Mouse (Mus musculus) heart, embryonic 11.5 days (tissue): ENCODE data around the gene Glrp1. TPM values are rescaled to one million over a fixed set of nuclear protein-coding genes. Genes with fewer than 3 reads are reported as not detected.

Experiments used
- ATAC-seq: fragments of 200-750 bp; cut with Nextera tagmentation; replicated peaks from 2 replicates; pipeline ENCODE4 v1.8.0; 2017; ENCODE audit warnings: moderate library complexity; ENCODE audit not compliant: insufficient number of reproducible peaks, low FRiP score, low TSS enrichment
- H3K27ac ChIP-seq: fragments of 300-500 bp; sonication (generic); 2 replicates; pipeline ENCODE4 v1.5.1; 2014; ENCODE audit warnings: mild to moderate bottlenecking, low read depth, low read length
- H3K27me3 ChIP-seq: fragments of 300-500 bp; sonication (generic); 2 replicates; pipeline ENCODE4 v1.6.1; 2014; ENCODE audit warnings: mild to moderate bottlenecking, low read length, mixed read lengths; ENCODE audit not compliant: control insufficient read depth, insufficient read depth
- H3K36me3 ChIP-seq: fragments of 300-500 bp; sonication (generic); 2 replicates; pipeline ENCODE4 v1.6.1; 2014; ENCODE audit warnings: mild to moderate bottlenecking, low read length, moderate library complexity, mixed read lengths; ENCODE audit not compliant: control insufficient read depth, insufficient read depth
- H3K4me1 ChIP-seq: fragments of 300-500 bp; sonication (generic); 2 replicates; pipeline ENCODE4 v1.6.1; 2014; ENCODE audit warnings: low read length; ENCODE audit not compliant: control insufficient read depth, insufficient read depth
- H3K4me2 ChIP-seq: fragments of 300-500 bp; sonication (generic); 2 replicates; pipeline ENCODE4 v1.6.1; 2014; ENCODE audit warnings: mild to moderate bottlenecking, moderate library complexity
- H3K4me3 ChIP-seq: fragments of 300-500 bp; sonication (generic); 2 replicates; pipeline ENCODE4 v1.5.1; 2014; ENCODE audit warnings: low read depth, low read length
- H3K9ac ChIP-seq: fragments of 300-500 bp; sonication (generic); 2 replicates; pipeline ENCODE4 v1.6.1; 2014; ENCODE audit warnings: mild to moderate bottlenecking, low read depth, low read length, moderate library complexity
- H3K9me3 ChIP-seq: fragments of 300-500 bp; sonication (generic); replicated peaks from 2 replicates; pipeline ENCODE4 v1.6.1; 2016; ENCODE audit warnings: low read length; ENCODE audit not compliant: control insufficient read depth
- WGBS: fragments of 180-500 bp; shearing (Covaris S2); extraction: QIAGEN DNeasy Blood & Tissue Kit; methylation state at CpG from one replicate; pipeline ENCODE4 v1.1.7; 2014; ENCODE audit not compliant: insufficient replicate concordance; 5-methylcytosine and 5-hydroxymethylcytosine counted together
- polyA plus RNA-seq: library from polyadenylated mRNA; unstranded; fragments of >200 nt; fragmentation: Nextera tagmentation; extraction: Ambion mirVana; gene quantifications from 2 replicates; pipeline ENCODE4 v1.2.1, GENCODE M21; 2014

Gene Glrp1
- polyA plus RNA-seq, 1 experiment from 2014 or later = 0.10 TPM

- no peak overlapping the region for H3K4me3 ChIP-seq
- no peaks in the 10 kb centered on the region for H3K27me3 ChIP-seq
- peaks cover 5% of the 10 kb centered on the region; the same call in 1 of the 2 replicates for H3K4me1 ChIP-seq
- H3K9me3 ChIP-seq = no peaks in the 10 kb centered on the region
- 42% methylated on average over 7 of the region's 7 CpGs for WGBS
- H3K4me2 ChIP-seq = no peak overlapping the region
- H3K27ac ChIP-seq = peak overlapping the region; percentile 15; the same call in 1 of the 2 replicates
- no peak for ATAC-seq
- no peaks in the 10 kb centered on the region for H3K36me3 ChIP-seq
- H3K9ac ChIP-seq = no peak overlapping the region
These were observed 35.3 kb downstream of the Glrp1 start for GRCm38 (mm10) chr1:88474598-88474997.

DNA sequence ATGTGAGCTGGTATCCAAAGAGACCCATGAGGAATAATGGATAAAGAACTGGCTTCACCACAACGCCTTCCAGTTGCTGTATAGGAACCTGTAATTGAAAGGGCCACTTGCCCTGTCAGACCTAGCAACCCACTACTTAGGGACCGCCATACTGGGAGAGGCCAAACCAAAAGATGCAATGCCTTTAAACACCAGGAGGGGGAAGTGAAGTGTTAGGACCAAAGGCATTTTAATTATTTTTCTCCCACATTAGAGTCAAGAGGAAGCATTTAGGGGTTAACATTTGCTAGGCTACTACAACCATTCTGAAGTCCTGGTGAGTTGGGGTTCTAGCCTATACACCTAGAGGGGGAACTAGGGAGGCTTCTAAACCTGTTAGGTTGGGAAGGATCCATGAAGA is 36.0 kb downstream of the Glrp1 start:
- H3K27ac ChIP-seq = no peak overlapping the region
- no peak for ATAC-seq
- H3K9ac ChIP-seq = no peak overlapping the region
- H3K36me3 ChIP-seq = no peaks in the 10 kb centered on the region
- WGBS = 72% methylated on average over 2 of the region's 2 CpGs
- no peaks in the 10 kb centered on the region for H3K9me3 ChIP-seq
- H3K4me3 ChIP-seq = no peak overlapping the region
- H3K4me2 ChIP-seq = no peak overlapping the region
- H3K4me1 ChIP-seq = peaks cover 5% of the 10 kb centered on the region; the same call in 1 of the 2 replicates
- H3K27me3 ChIP-seq = no peaks in the 10 kb centered on the region

GRCm38 (mm10) chr1:88472258-88472657 is 37.6 kb downstream of the Glrp1 start:
- 58% methylated on average over 6 of the region's 6 CpGs for WGBS
- no peak overlapping the region for H3K9ac ChIP-seq
- H3K27me3 ChIP-seq = no peaks in the 10 kb centered on the region
- no peaks in the 10 kb centered on the region for H3K36me3 ChIP-seq
- H3K27ac ChIP-seq = no peak overlapping the region
- H3K4me2 ChIP-seq = no peak overlapping the region
- no peaks in the 10 kb centered on the region for H3K9me3 ChIP-seq
- H3K4me1 ChIP-seq = peaks cover 5% of the 10 kb centered on the region; the same call in 1 of the 2 replicates
- ATAC-seq = no peak
- no peak overlapping the region for H3K4me3 ChIP-seq

- H3K4me1 ChIP-seq = peaks cover 3% of the 10 kb centered on the region; the same call in 1 of the 2 replicates
- no peak overlapping the region for H3K9ac ChIP-seq
- H3K4me3 ChIP-seq = no peak overlapping the region
- no peaks in the 10 kb centered on the region for H3K27me3 ChIP-seq
- WGBS = 93% methylated on average over 4 of the region's 4 CpGs
- no peak overlapping the region for H3K27ac ChIP-seq
- no peak overlapping the region for H3K4me2 ChIP-seq
- ATAC-seq = no peak
- no peaks in the 10 kb centered on the region for H3K9me3 ChIP-seq
- no peaks in the 10 kb centered on the region for H3K36me3 ChIP-seq
These were observed 40.1 kb downstream of the Glrp1 start for GRCm38 (mm10) chr1:88469746-88470145.

GRCm38 (mm10) chr1:88468335-88468734 is 41.5 kb downstream of the Glrp1 start:
- WGBS = 91% methylated on average over 2 of the region's 2 CpGs
- no peak overlapping the region for H3K4me2 ChIP-seq
- no peak overlapping the region for H3K4me3 ChIP-seq
- no peaks in the 10 kb centered on the region for H3K9me3 ChIP-seq
- H3K27ac ChIP-seq = no peak overlapping the region
- H3K4me1 ChIP-seq = peaks cover 9% of the 10 kb centered on the region; the same call in 1 of the 2 replicates
- H3K27me3 ChIP-seq = no peaks in the 10 kb centered on the region
- ATAC-seq = no peak
- no peaks in the 10 kb centered on the region for H3K36me3 ChIP-seq
- H3K9ac ChIP-seq = no peak overlapping the region

DNA sequence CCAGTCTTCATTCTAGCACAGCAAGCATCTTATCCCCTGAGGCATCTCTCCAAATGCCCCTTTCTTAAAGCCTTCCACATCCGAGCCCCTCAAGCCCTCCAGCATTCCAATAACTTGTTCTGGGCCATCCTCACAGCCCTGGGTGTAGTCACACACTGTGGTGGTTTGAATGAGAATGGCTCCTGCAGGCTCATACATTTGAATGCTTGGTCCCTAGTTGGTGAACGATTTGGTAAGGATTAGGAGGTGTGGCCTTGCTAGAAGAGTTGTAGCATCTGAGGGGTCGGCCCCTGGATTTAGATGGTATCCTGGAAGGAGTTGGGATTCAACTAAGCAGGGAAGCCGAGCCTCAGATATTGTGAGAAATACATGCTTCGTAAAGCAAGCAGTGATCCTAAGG is 42.0 kb downstream of the Glrp1 start:
- no peak for ATAC-seq
- Histone ChIP-seq H3K9ac (no peak overlapping the region), H3K4me2 (no peak overlapping the region), H3K27me3 (no peaks in the 10 kb centered on the region), H3K27ac (no peak overlapping the region), H3K4me1 (peaks cover 9% of the 10 kb centered on the region; the same call in 1 of the 2 replicates), H3K36me3 (no peaks in the 10 kb centered on the region), H3K4me3 (no peak overlapping the region), H3K9me3 (no peaks in the 10 kb centered on the region)
- 77% methylated on average over 5 of the region's 5 CpGs for WGBS

DNA sequence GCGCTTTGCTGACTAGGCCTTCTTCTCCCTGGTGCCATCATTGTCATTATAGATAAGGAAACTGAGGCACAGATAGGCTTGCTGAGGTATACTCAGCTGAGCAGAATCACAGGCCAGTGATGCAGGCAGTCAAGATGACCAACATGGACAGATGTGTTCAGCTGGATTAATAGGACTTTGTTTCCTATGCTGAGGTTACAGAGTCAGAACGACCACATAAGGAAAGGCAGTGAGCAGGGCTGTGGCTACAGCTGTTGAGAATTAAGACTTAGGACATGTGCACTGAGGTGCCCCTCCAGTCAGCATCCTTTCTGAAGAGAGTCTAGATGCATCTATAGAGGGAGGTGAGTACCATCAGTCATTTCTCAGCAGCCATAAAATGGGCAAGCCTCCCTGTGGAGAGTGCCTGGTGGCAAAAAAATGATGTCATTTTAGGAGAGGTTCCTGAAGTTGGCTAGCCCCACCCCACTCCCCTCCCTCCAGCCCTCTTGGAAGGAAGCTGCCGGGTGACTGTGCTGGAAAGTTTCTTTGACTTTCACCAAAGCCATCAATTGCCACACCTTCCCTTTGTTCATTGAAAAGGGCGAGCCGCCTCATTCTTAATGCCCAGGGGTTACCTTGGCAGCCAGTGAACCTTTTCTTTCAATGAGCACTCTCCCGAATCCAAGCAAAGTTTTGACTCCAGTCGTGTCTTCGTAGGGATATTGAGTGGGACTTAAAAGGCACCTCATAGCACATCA is 43.4 kb downstream of the Glrp1 start:
- Histone ChIP-seq H3K4me2 (no peak overlapping the region), H3K27me3 (no peaks in the 10 kb centered on the region), H3K9ac (no peak overlapping the region), H3K27ac (no peak overlapping the region), H3K36me3 (no peaks in the 10 kb centered on the region), H3K4me3 (no peak overlapping the region), H3K9me3 (no peaks in the 10 kb centered on the region), H3K4me1 (peaks cover 9% of the 10 kb centered on the region; the same call in 1 of the 2 replicates)
- WGBS = 73% methylated on average over 8 of the region's 8 CpGs
- ATAC-seq = no peak

DNA sequence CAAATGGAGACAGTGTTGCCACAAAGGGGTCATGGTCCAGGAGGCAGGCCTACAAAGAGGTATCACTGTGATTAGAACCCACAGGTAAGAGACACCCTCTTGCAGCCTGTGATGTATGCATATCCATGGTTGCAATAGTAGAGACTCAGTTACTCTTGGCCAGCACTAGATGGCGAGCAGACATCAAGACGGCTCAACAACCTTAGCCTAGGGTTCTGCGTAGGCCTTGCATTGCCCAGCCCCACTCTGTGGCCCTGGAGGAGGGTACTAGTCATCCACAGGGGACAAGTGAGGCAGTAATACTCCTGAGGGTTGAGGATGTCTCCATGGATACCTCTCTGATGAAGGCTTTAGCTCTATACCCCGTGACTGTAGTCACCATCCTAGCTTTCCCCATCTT is 44.1 kb downstream of the Glrp1 start:
- H3K36me3 ChIP-seq = no peaks in the 10 kb centered on the region
- no peak overlapping the region for H3K4me3 ChIP-seq
- ATAC-seq = no peak
- H3K4me1 ChIP-seq = peaks cover 9% of the 10 kb centered on the region; the same call in 1 of the 2 replicates
- WGBS = 58% methylated on average over 4 of the region's 4 CpGs
- H3K27ac ChIP-seq = no peak overlapping the region
- no peak overlapping the region for H3K4me2 ChIP-seq
- H3K9me3 ChIP-seq = no peaks in the 10 kb centered on the region
- no peak overlapping the region for H3K9ac ChIP-seq
- H3K27me3 ChIP-seq = no peaks in the 10 kb centered on the region
